Mouse (Mus musculus) myocyte (in vitro differentiated cells): ENCODE data around the gene Smg1. TPM values are rescaled to one million over a fixed set of nuclear protein-coding genes. Genes with fewer than 3 reads are reported as not detected.

Source experiments
- H3K27me3 ChIP-seq: one replicate; pipeline ENCODE4 v1.6.1; 2011; ENCODE audit not compliant: control insufficient read depth, insufficient read depth, insufficient read length
- H3K36me3 ChIP-seq: one replicate; pipeline ENCODE4 v1.6.1; 2011; ENCODE audit not compliant: control insufficient read depth, insufficient read depth
- H3K4me2 ChIP-seq: one replicate; pipeline ENCODE4 v1.6.1; 2011; ENCODE audit warnings: low read depth, control low read depth
- H3K4me3 ChIP-seq: one replicate; pipeline ENCODE4 v1.5.1; 2011; ENCODE audit warnings: mild to moderate bottlenecking, control low read depth, moderate library complexity
- H3K79me2 ChIP-seq: one replicate; pipeline ENCODE4 v1.6.1; 2011; ENCODE audit not compliant: control insufficient read depth, insufficient read depth
- H3ac ChIP-seq: one replicate; pipeline ENCODE4 v1.6.1; 2011; ENCODE audit not compliant: control insufficient read depth, insufficient read length
- CEBPB ChIP-seq: IDR thresholded peaks from 2 replicates; pipeline ENCODE4 v1.6.1; 2011; ENCODE audit warnings: mild to moderate bottlenecking, moderate library complexity; ENCODE audit not compliant: poor library complexity, insufficient read depth, severe bottlenecking
- E2F4 ChIP-seq: IDR thresholded peaks from one replicate; pipeline ENCODE4 v1.6.1; 2011; ENCODE audit warnings: mild to moderate bottlenecking, control low read depth, moderate library complexity; ENCODE audit not compliant: insufficient read depth
- MAX ChIP-seq: IDR thresholded peaks from one replicate; pipeline ENCODE4 v1.6.1; 2011; ENCODE audit warnings: low read depth, mild to moderate bottlenecking, control low read depth
- MYOD1 ChIP-seq, 3 experiments: IDR thresholded peaks; one replicate each; pipeline ENCODE4 v1.6.1; 2011; ENCODE audit warnings: control low read depth in 2 of 3, low read depth in 2 of 3, mild to moderate bottlenecking in 2 of 3, moderate library complexity in 1 of 3; ENCODE audit not compliant: insufficient read length in 2 of 3, control insufficient read depth in 1 of 3
- MYOG ChIP-seq, 3 experiments: IDR thresholded peaks; one replicate each; pipeline ENCODE4 v1.6.1; 2011; ENCODE audit warnings: control low read depth in 2 of 3, low read depth in 2 of 3, mild to moderate bottlenecking in 2 of 3; ENCODE audit not compliant: insufficient read length in 2 of 3, control insufficient read depth in 1 of 3, insufficient read depth in 1 of 3
- POLR2A ChIP-seq: IDR thresholded peaks from one replicate; pipeline ENCODE4 v1.6.1; 2011; ENCODE audit warnings: low read depth, mild to moderate bottlenecking, control low read depth, moderate library complexity; ENCODE audit not compliant: insufficient read length
- POLR2AphosphoS2 ChIP-seq: IDR thresholded peaks from one replicate; pipeline ENCODE4 v1.6.1; 2011; ENCODE audit warnings: low read depth, control low read depth; ENCODE audit not compliant: insufficient read length
- REST ChIP-seq: IDR thresholded peaks from one replicate; pipeline ENCODE4 v1.6.1; 2011; ENCODE audit warnings: mild to moderate bottlenecking, control low read depth, moderate library complexity; ENCODE audit not compliant: insufficient read depth, insufficient read length
- SRF ChIP-seq: IDR thresholded peaks from one replicate; pipeline ENCODE4 v1.6.1; 2011; ENCODE audit warnings: low read depth; ENCODE audit not compliant: control insufficient read depth, insufficient read length
- TCF12 ChIP-seq: IDR thresholded peaks from one replicate; pipeline ENCODE4 v1.6.1; 2011; ENCODE audit warnings: mild to moderate bottlenecking, control low read depth; ENCODE audit not compliant: poor library complexity, insufficient read depth, severe bottlenecking
- TCF3 ChIP-seq: IDR thresholded peaks from one replicate; pipeline ENCODE4 v1.6.1; 2011; ENCODE audit warnings: low read depth, control low read depth; ENCODE audit not compliant: insufficient read length
- USF1 ChIP-seq: IDR thresholded peaks from one replicate; pipeline ENCODE4 v1.6.1; 2011; ENCODE audit warnings: low read depth, mild to moderate bottlenecking, control low read depth, moderate library complexity
- polyA plus RNA-seq: library from polyadenylated mRNA; unstranded; fragments of >200 nt; fragmentation: generic; extraction: Trizol; gene quantifications from one replicate; pipeline ENCODE4 v1.2.1, GENCODE M21; 2012; ENCODE audit warnings: missing spikeins

Gene Smg1
- polyA plus RNA-seq, 1 experiment, result 7.9 TPM

DNA sequence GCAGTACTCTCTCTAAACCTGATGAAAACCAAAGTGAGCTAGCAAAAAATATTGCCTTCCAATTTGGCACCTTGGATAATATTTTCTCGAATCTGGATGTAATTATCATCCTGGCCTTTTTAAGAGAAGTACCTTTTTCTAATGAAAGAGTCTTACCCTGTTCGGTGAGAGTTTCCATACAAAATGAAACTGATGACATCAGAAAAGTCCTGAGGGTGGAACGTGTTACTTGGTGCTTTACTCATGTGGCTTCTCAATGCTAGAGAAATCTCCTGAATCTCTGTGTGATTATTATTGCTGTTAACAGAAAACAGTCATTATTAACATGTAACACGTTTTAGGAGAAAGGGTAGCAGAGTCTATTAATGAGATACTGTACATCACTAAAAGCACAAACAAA lies 57.6 kb downstream of the Smg1 start:
- Histone ChIP-seq H3K79me2 (no peaks in the 10 kb centered on the region), H3K4me3 (no peak overlapping the region), H3K36me3 (peaks cover 65% of the 10 kb centered on the region), H3ac (no peak overlapping the region), H3K27me3 (no peaks in the 10 kb centered on the region), H3K4me2 (no peak overlapping the region)
- TF ChIP-seq MAX, result no peak
- TF ChIP-seq TCF3, result no peak
- no peak for TF ChIP-seq E2F4
- no peak for TF ChIP-seq MYOD1 (IDR thresholded peaks at IDR 0.05; ENCODE audit: control insufficient read depth in 1 of 3, insufficient read length in 2 of 3, low read depth in 2 of 3)
- no peak for TF ChIP-seq REST
- TF ChIP-seq TCF12, result no peak
- no peak for TF ChIP-seq POLR2A
- TF ChIP-seq CEBPB, result no peak
- no peak for TF ChIP-seq POLR2AphosphoS2
- no peak for TF ChIP-seq USF1
- no peak for TF ChIP-seq MYOG (IDR thresholded peaks at IDR 0.05; ENCODE audit: control insufficient read depth in 1 of 3, insufficient read depth in 1 of 3, insufficient read length in 2 of 3, low read depth in 2 of 3)
- no peak for TF ChIP-seq SRF

DNA sequence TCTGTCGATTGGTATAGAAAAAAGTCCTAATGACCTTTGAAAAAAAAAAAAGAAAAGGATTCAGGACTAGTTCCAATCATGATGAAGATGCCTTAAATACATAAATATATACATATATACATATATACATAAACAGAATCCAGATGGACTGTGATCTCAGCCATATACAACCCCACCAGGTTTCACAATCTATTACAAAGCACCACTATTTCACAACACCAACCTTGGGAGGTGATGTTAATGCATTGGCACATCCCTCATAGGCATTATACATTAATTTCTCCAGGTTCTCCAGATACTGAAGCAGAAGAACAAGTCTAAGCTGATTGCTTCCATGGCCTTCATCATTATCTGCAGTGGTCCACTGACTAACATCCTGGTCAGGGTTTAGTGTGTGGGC lies 58.9 kb downstream of the Smg1 start:
- H3K4me3 ChIP-seq, result no peak overlapping the region
- TF ChIP-seq SRF, result no peak
- TF ChIP-seq MAX, result no peak
- TF ChIP-seq TCF12, result no peak
- no peak for TF ChIP-seq MYOG (IDR thresholded peaks at IDR 0.05; ENCODE audit: control insufficient read depth in 1 of 3, insufficient read depth in 1 of 3, insufficient read length in 2 of 3, low read depth in 2 of 3)
- TF ChIP-seq MYOD1 (IDR thresholded peaks at IDR 0.05; ENCODE audit: control insufficient read depth in 1 of 3, insufficient read length in 2 of 3, low read depth in 2 of 3), result no peak
- TF ChIP-seq TCF3, result no peak
- no peak for TF ChIP-seq CEBPB
- no peak for TF ChIP-seq POLR2AphosphoS2
- TF ChIP-seq USF1, result no peak
- TF ChIP-seq E2F4, result no peak
- TF ChIP-seq POLR2A, result no peak
- TF ChIP-seq REST, result no peak

DNA sequence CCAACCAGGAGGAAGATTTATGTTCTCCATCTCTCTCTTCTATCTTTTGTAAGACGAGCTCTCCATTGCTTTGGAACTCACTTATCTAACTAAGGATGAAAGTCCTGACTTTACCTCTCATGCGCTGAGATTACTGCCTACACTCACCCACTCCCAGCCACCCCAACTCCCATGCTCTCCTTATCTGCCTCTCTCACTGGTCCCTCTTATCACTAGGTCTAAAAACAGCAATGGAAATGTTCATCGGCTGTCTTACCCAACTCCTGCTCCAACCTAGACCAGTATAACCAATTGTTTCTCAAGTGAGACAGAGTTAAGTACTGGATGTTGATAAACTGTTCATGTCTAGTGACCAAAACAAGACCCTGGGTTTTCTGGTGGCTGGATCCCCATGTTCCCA lies 62.3 kb downstream of the Smg1 start:
- Histone ChIP-seq H3K4me2 (no peak overlapping the region), H3K27me3 (no peaks in the 10 kb centered on the region), H3ac (no peak overlapping the region), H3K4me3 (no peak overlapping the region), H3K36me3 (peaks cover 79% of the 10 kb centered on the region), H3K79me2 (no peaks in the 10 kb centered on the region)
- TF ChIP-seq MYOG (IDR thresholded peaks at IDR 0.05; ENCODE audit: control insufficient read depth in 1 of 3, insufficient read depth in 1 of 3, insufficient read length in 2 of 3, low read depth in 2 of 3) (no peak), USF1 (no peak), TCF12 (no peak), POLR2A (no peak), MYOD1 (IDR thresholded peaks at IDR 0.05; ENCODE audit: control insufficient read depth in 1 of 3, insufficient read length in 2 of 3, low read depth in 2 of 3) (no peak), CEBPB (no peak), POLR2AphosphoS2 (no peak), MAX (no peak), TCF3 (no peak), E2F4 (no peak), SRF (no peak), REST (no peak)

More for the DNA sequence above, 58.9 kb downstream of the Smg1 start:
- H3K36me3 ChIP-seq, result peaks cover 71% of the 10 kb centered on the region
- no peaks in the 10 kb centered on the region for H3K27me3 ChIP-seq
- no peaks in the 10 kb centered on the region for H3K79me2 ChIP-seq
- no peak overlapping the region for H3K4me2 ChIP-seq
- H3ac ChIP-seq, result no peak overlapping the region

DNA sequence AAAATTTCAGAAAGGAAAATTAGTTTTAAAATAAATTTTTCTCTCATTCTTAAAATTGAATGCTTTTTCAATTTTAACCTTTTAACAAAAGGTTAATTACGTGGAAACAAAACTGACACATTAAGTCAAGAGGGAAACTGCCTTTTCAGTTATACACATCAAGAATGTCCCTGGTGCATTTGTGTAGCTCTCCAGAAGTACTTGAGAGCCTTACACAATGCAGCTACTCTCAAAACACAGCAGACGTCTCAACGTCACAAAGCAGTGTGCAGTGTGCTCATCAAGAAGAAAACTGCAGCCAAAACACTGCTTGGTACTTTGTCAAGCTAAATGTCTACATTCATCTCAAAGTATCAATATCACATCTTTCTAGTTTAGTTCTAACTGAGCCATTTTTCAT lies 63.7 kb downstream of the Smg1 start:
- Histone ChIP-seq H3K4me3 (no peak overlapping the region), H3K36me3 (peaks cover 75% of the 10 kb centered on the region), H3K79me2 (no peaks in the 10 kb centered on the region)

More for the DNA sequence above, 63.7 kb downstream of the Smg1 start:
- TF ChIP-seq MAX, result no peak
- TF ChIP-seq MYOG (IDR thresholded peaks at IDR 0.05; ENCODE audit: control insufficient read depth in 1 of 3, insufficient read depth in 1 of 3, insufficient read length in 2 of 3, low read depth in 2 of 3), result no peak
- TF ChIP-seq REST, result no peak
- no peak for TF ChIP-seq SRF
- no peak for TF ChIP-seq POLR2A
- TF ChIP-seq MYOD1 (IDR thresholded peaks at IDR 0.05; ENCODE audit: control insufficient read depth in 1 of 3, insufficient read length in 2 of 3, low read depth in 2 of 3), result no peak
- TF ChIP-seq USF1, result no peak
- TF ChIP-seq TCF12, result no peak
- no peak for TF ChIP-seq CEBPB
- no peak for TF ChIP-seq TCF3
- no peak for TF ChIP-seq E2F4
- no peak for TF ChIP-seq POLR2AphosphoS2
- Histone ChIP-seq H3K27me3 (no peaks in the 10 kb centered on the region), H3K4me2 (no peak overlapping the region), H3ac (no peak overlapping the region)
